In the genomic region with DNA sequence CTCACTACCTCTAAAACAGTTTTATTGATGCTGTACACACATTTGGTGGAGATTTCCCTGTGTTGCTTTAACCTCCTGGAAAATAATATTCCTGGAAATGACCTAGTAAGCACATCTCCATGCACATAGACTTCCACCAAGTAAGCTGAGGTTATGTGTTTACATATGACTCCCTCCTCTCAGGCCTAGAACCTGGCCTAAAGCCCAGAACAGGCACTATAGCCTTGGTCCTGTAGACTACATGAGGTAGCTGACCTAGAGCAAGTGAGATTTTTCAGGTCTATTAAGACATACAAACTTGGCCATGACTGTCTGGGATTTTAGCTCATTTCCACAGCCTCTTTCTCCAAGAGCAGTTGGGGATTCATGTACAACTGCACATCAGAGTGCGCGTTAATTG, we compare ENCODE assay signal across 10 mouse cellular contexts. TPM values are rescaled to one million over a fixed set of nuclear protein-coding genes. Genes with fewer than 3 reads are reported as not detected.
DNase-seq lines count a peak whose midpoint lies in the region; ATAC-seq and TF ChIP-seq lines count a peak whose summit lies in the region.
"Had no signal": no experiment of that assay in that cellular context is flagged by ENCODE, and none has a peak within 500 bp of the region (broad histone marks: within the 10 kb centered on the region; RNA-seq: fewer than 3 reads in every experiment).

No protein-coding gene starts in this region.

- no peak overlapping the region for H3K9ac ChIP-seq in lung, embryonic 16.5 days (ENCODE audit: low read length)
- 0 out of 2 replicates have a peak overlapping the region, but pooled peaks have one; percentile 84 for H3K9ac ChIP-seq in forebrain, embryonic 14.5 days (ENCODE audit: low read length)
- H3K9ac ChIP-seq in limb, embryonic 14.5 days (ENCODE audit: low read depth, low read length, severe bottlenecking): no peak overlapping the region
- 0 out of 2 replicates have a peak overlapping the region, but pooled peaks have one; percentile 56 for H3K9ac ChIP-seq in stomach, embryonic 14.5 days (replicated peaks; ENCODE audit: low read depth, low read length)

- ATAC-seq in lung, embryonic 16.5 days (ENCODE audit: low read depth): no peak
- no peak for ATAC-seq in forebrain, embryonic 14.5 days
- ATAC-seq in limb, embryonic 14.5 days (ENCODE audit: low FRiP score, low read depth): no peak
- ATAC-seq in stomach, embryonic 14.5 days (ENCODE audit: insufficient number of reproducible peaks, insufficient read depth, low FRiP score, low read depth): no peak
- no peak for ATAC-seq in inflammation-experienced regulatory T-cells, adult 6 months

- H3K9me3 ChIP-seq in lung, embryonic 16.5 days (ENCODE audit: control insufficient read depth, low read length): no peaks in the 10 kb centered on the region
- H3K9me3 ChIP-seq in forebrain, embryonic 14.5 days (replicated peaks; ENCODE audit: control insufficient read depth, low read length): no peaks in the 10 kb centered on the region
- no peaks in the 10 kb centered on the region for H3K9me3 ChIP-seq in limb, embryonic 14.5 days (ENCODE audit: control insufficient read depth, low read length)
- H3K9me3 ChIP-seq in stomach, embryonic 14.5 days (ENCODE audit: control insufficient read depth, low read depth, low read length): no peaks in the 10 kb centered on the region

- 0 out of 2 replicates have a peak overlapping the region, but pooled peaks have one; percentile 39 for H3K27ac ChIP-seq in lung, embryonic 16.5 days (ENCODE audit: low read length)
- H3K27ac ChIP-seq in forebrain, embryonic 14.5 days (ENCODE audit: low read depth, low read length): no peak overlapping the region
- no peak overlapping the region for H3K27ac ChIP-seq in limb, embryonic 14.5 days (replicated peaks; ENCODE audit: low read depth, low read length)
- H3K27ac ChIP-seq in stomach, embryonic 14.5 days (ENCODE audit: low read length): no peak overlapping the region

- peaks cover 22% of the 10 kb centered on the region for H3K36me3 ChIP-seq in lung, embryonic 16.5 days (ENCODE audit: control insufficient read depth, insufficient read depth, low read length)
- peaks cover 33% of the 10 kb centered on the region for H3K36me3 ChIP-seq in forebrain, embryonic 14.5 days (ENCODE audit: control insufficient read depth, insufficient read depth, low read length)
- peaks cover 35% of the 10 kb centered on the region for H3K36me3 ChIP-seq in limb, embryonic 14.5 days (ENCODE audit: control insufficient read depth, insufficient read depth, low read length)
- H3K36me3 ChIP-seq in stomach, embryonic 14.5 days (ENCODE audit: control insufficient read depth, insufficient read depth, low read length): peaks cover 28% of the 10 kb centered on the region

- 98% methylated on average over 2 of the region's 2 CpGs for WGBS in lung, embryonic 16.5 days
- WGBS in forebrain, embryonic 14.5 days: 98% methylated on average over 2 of the region's 2 CpGs
- 98% methylated on average over 2 of the region's 2 CpGs for WGBS in limb, embryonic 14.5 days
- WGBS in stomach, embryonic 14.5 days: 96% methylated on average over 2 of the region's 2 CpGs

- no peaks in the 10 kb centered on the region for H3K27me3 ChIP-seq in lung, embryonic 16.5 days (ENCODE audit: control insufficient read depth, insufficient read depth, low read depth, low read length)
- H3K27me3 ChIP-seq in forebrain, embryonic 14.5 days (replicated peaks; ENCODE audit: control insufficient read depth, insufficient read depth, low read length): no peaks in the 10 kb centered on the region
- no peaks in the 10 kb centered on the region for H3K27me3 ChIP-seq in limb, embryonic 14.5 days (ENCODE audit: control insufficient read depth, insufficient read depth, low read length)
- H3K27me3 ChIP-seq in stomach, embryonic 14.5 days (ENCODE audit: control insufficient read depth, insufficient read depth, low read length): no peaks in the 10 kb centered on the region

- TF ChIP-seq POLR2A in limb, embryonic 14.5 days (IDR thresholded peaks at IDR 0.05; ENCODE audit: borderline replicate concordance, extremely low read depth, insufficient read depth, insufficient read length): no peak

- peak overlapping the region; percentile 87 for H3K4me3 ChIP-seq in lung, embryonic 16.5 days (ENCODE audit: low read length)
- H3K4me3 ChIP-seq in forebrain, embryonic 14.5 days (ENCODE audit: low read depth, low read length): no peak overlapping the region
- H3K4me3 ChIP-seq in limb, embryonic 14.5 days (replicated peaks; ENCODE audit: low read length): no peak overlapping the region
- H3K4me3 ChIP-seq in stomach, embryonic 14.5 days (ENCODE audit: low read depth, low read length): peak overlapping the region; percentile 78; the same call in 1 of the 2 replicates

- peak overlapping the region; percentile 67; the same call in 1 of the 2 replicates for H3K4me2 ChIP-seq in lung, embryonic 16.5 days (ENCODE audit: low read depth, low read length)
- H3K4me2 ChIP-seq in forebrain, embryonic 14.5 days (ENCODE audit: low read length): peak overlapping the region; percentile 70
- peak overlapping the region; percentile 59 for H3K4me2 ChIP-seq in limb, embryonic 14.5 days (replicated peaks; ENCODE audit: low read depth, low read length, severe bottlenecking)
- peak overlapping the region; percentile 72 for H3K4me2 ChIP-seq in stomach, embryonic 14.5 days (replicated peaks; ENCODE audit: low read depth, low read length)

- peaks cover 16% of the 10 kb centered on the region for H3K4me1 ChIP-seq in lung, embryonic 16.5 days (replicated peaks; ENCODE audit: control insufficient read depth, insufficient read depth, low read length)
- H3K4me1 ChIP-seq in forebrain, embryonic 14.5 days (ENCODE audit: control insufficient read depth, insufficient read depth, low read length): peaks cover 11% of the 10 kb centered on the region
- peaks cover 10% of the 10 kb centered on the region for H3K4me1 ChIP-seq in limb, embryonic 14.5 days (ENCODE audit: control insufficient read depth, insufficient read depth, low read length)
- peaks cover 12% of the 10 kb centered on the region; the same call in 1 of the 2 replicates for H3K4me1 ChIP-seq in stomach, embryonic 14.5 days (ENCODE audit: control insufficient read depth, insufficient read depth, low read length)

- DNase-seq in lung, postnatal 36 days: no peak
- no peak for DNase-seq in forebrain, embryonic 14.5 days (ENCODE audit: low spot score)
- no peak for DNase-seq in limb, embryonic 14.5 days (ENCODE audit: low spot score)
- DNase-seq in layer of hippocampus, adult 11-12 months (ENCODE audit: low spot score): no peak
- DNase-seq in gastrocnemius, postnatal 4 days (ENCODE audit: low spot score in 2 of 2): no peak
- DNase-seq: cerebellum, adult 18-20 months; thymus, adult 2 months had no signal

RNA-seq across cellular contexts. Expression of gene Lztr1, which starts 1.7 kb away (rescaled TPM):
- polyA plus RNA-seq in lung, embryonic 16.5 days (2015; fragmentation: Nextera tagmentation; extraction: Ambion mirVana): 75.6 and 85.6 TPM in 2 replicates
- polyA plus RNA-seq in forebrain, embryonic 14.5 days (2014; fragmentation: Nextera tagmentation; extraction: Ambion mirVana): 87.6 and 91.9 TPM in 2 replicates
- polyA plus RNA-seq in limb, embryonic 14.5 days (2012; rRNA removed): 246 and 336 TPM in 2 replicates
- polyA plus RNA-seq in limb, embryonic 14.5 days (2014; fragmentation: Nextera tagmentation; extraction: Ambion mirVana): 82.6 and 87.6 TPM in 2 replicates
- polyA plus RNA-seq in stomach, embryonic 14.5 days (2014; fragmentation: Nextera tagmentation; extraction: Ambion mirVana): 78.6 and 89.5 TPM in 2 replicates
- 10 to 100 TPM; 41.0 to 66.9 (median 51.0) TPM for polyA plus RNA-seq in inflammation-experienced regulatory T-cells, adult 6 months (2017; shearing (Covaris generic))
- 10 to 100 TPM; 48.4 to 51.1 TPM for total RNA-seq in gastrocnemius, postnatal 4 days (2021)

RNA-seq across cellular contexts. Expression of gene Aifm3, which starts 20.7 kb away (rescaled TPM):
- polyA plus RNA-seq in lung, embryonic 16.5 days (2015; fragmentation: Nextera tagmentation; extraction: Ambion mirVana): 4.1 and 6.5 TPM in 2 replicates
- polyA plus RNA-seq in forebrain, embryonic 14.5 days (2014; fragmentation: Nextera tagmentation; extraction: Ambion mirVana): 7.0 and 8.5 TPM in 2 replicates
- polyA plus RNA-seq in limb, embryonic 14.5 days (2012; rRNA removed): 0.85 and 1.3 TPM in 2 replicates
- polyA plus RNA-seq in limb, embryonic 14.5 days (2014; fragmentation: Nextera tagmentation; extraction: Ambion mirVana): 0.48 and 0.55 TPM in 2 replicates
- 1.7 TPM in 2 replicates for polyA plus RNA-seq in stomach, embryonic 14.5 days (2014; fragmentation: Nextera tagmentation; extraction: Ambion mirVana)
- not detected for polyA plus RNA-seq in inflammation-experienced regulatory T-cells, adult 6 months (2017; shearing (Covaris generic))
- under 1 TPM; 0.54 to 0.75 TPM for total RNA-seq in gastrocnemius, postnatal 4 days (2021)

RNA-seq across cellular contexts. Expression of gene Thap7, which starts 20.8 kb away (rescaled TPM):
- 53.0 and 59.5 TPM in 2 replicates for polyA plus RNA-seq in lung, embryonic 16.5 days (2015; fragmentation: Nextera tagmentation; extraction: Ambion mirVana)
- polyA plus RNA-seq in forebrain, embryonic 14.5 days (2014; fragmentation: Nextera tagmentation; extraction: Ambion mirVana): 60.9 and 61.6 TPM in 2 replicates
- 91.9 and 104 TPM in 2 replicates for polyA plus RNA-seq in limb, embryonic 14.5 days (2012; rRNA removed)
- 60.0 and 63.2 TPM in 2 replicates for polyA plus RNA-seq in limb, embryonic 14.5 days (2014; fragmentation: Nextera tagmentation; extraction: Ambion mirVana)
- polyA plus RNA-seq in stomach, embryonic 14.5 days (2014; fragmentation: Nextera tagmentation; extraction: Ambion mirVana): 55.1 and 60.5 TPM in 2 replicates
- polyA plus RNA-seq in inflammation-experienced regulatory T-cells, adult 6 months (2017; shearing (Covaris generic)): 10 to 100 TPM; 58.2 to 74.8 (median 67.4) TPM
- 10 to 100 TPM; 18.7 to 22.5 TPM for total RNA-seq in gastrocnemius, postnatal 4 days (2021)

RNA-seq across cellular contexts. Expression of gene Lrrc74b, which starts 50.9 kb away (rescaled TPM):
- polyA plus RNA-seq in lung, embryonic 16.5 days (2015; fragmentation: Nextera tagmentation; extraction: Ambion mirVana): 3.0 and 4.8 TPM in 2 replicates
- polyA plus RNA-seq in forebrain, embryonic 14.5 days (2014; fragmentation: Nextera tagmentation; extraction: Ambion mirVana): 0.62 and 1.1 TPM in 2 replicates
- polyA plus RNA-seq in limb, embryonic 14.5 days (2012; rRNA removed): 0.08 and 0.23 TPM in 2 replicates
- 0.29 TPM in 1 of 2 replicates, not detected in the other for polyA plus RNA-seq in limb, embryonic 14.5 days (2014; fragmentation: Nextera tagmentation; extraction: Ambion mirVana)
- 0.27 and 0.35 TPM in 2 replicates for polyA plus RNA-seq in stomach, embryonic 14.5 days (2014; fragmentation: Nextera tagmentation; extraction: Ambion mirVana)
- polyA plus RNA-seq in inflammation-experienced regulatory T-cells, adult 6 months (2017; shearing (Covaris generic)): under 1 TPM in 1 of 3 experiments, not detected in 2; 0.27 TPM
- total RNA-seq in gastrocnemius, postnatal 4 days (2021): 1 to 10 TPM; 2.5 to 5.0 TPM

RNA-seq across cellular contexts. Expression of gene P2rx6, which starts 51.5 kb away (rescaled TPM):
- 1.3 and 1.5 TPM in 2 replicates for polyA plus RNA-seq in lung, embryonic 16.5 days (2015; fragmentation: Nextera tagmentation; extraction: Ambion mirVana)
- polyA plus RNA-seq in forebrain, embryonic 14.5 days (2014; fragmentation: Nextera tagmentation; extraction: Ambion mirVana): 1.1 and 1.3 TPM in 2 replicates
- polyA plus RNA-seq in limb, embryonic 14.5 days (2012; rRNA removed): 0.92 and 0.99 TPM in 2 replicates
- polyA plus RNA-seq in limb, embryonic 14.5 days (2014; fragmentation: Nextera tagmentation; extraction: Ambion mirVana): 0.47 and 0.82 TPM in 2 replicates
- 0.90 and 0.93 TPM in 2 replicates for polyA plus RNA-seq in stomach, embryonic 14.5 days (2014; fragmentation: Nextera tagmentation; extraction: Ambion mirVana)
- polyA plus RNA-seq in inflammation-experienced regulatory T-cells, adult 6 months (2017; shearing (Covaris generic)): not detected
- total RNA-seq in gastrocnemius, postnatal 4 days (2021): 1 to 10 TPM; 6.3 to 7.5 TPM

Comparison
In these comparisons a context has a peak if more than half of its experiments do, and no peak if none do; other contexts are left out.
1. H3K4me3 ChIP-seq: peak in lung, embryonic 16.5 days (single experiment) and stomach, embryonic 14.5 days (single experiment); none in forebrain, embryonic 14.5 days (single experiment) and limb, embryonic 14.5 days (single experiment).
2. H3K9ac ChIP-seq: peak in forebrain, embryonic 14.5 days (single experiment) and stomach, embryonic 14.5 days (single experiment); none in lung, embryonic 16.5 days (single experiment) and limb, embryonic 14.5 days (single experiment).
3. Peak in every context shown above with its lines, with median percentiles within 50 percentile points of each other: H3K4me2 ChIP-seq.